Mouse (Mus musculus) heart, embryonic 11.5 days (tissue): ENCODE measurements around the gene Gm37240. TPM values are rescaled to one million over a fixed set of nuclear protein-coding genes. Genes with fewer than 3 reads are reported as not detected.

Experiments used
- ATAC-seq: fragments of 200-750 bp; cut with Nextera tagmentation; replicated peaks from 2 replicates; pipeline ENCODE4 v1.8.0; 2017; ENCODE audit warnings: moderate library complexity; ENCODE audit not compliant: insufficient number of reproducible peaks, low FRiP score, low TSS enrichment
- H3K27ac ChIP-seq: fragments of 300-500 bp; sonication (generic); 2 replicates; pipeline ENCODE4 v1.5.1; 2014; ENCODE audit warnings: mild to moderate bottlenecking, low read depth, low read length
- H3K27me3 ChIP-seq: fragments of 300-500 bp; sonication (generic); 2 replicates; pipeline ENCODE4 v1.6.1; 2014; ENCODE audit warnings: mild to moderate bottlenecking, low read length, mixed read lengths; ENCODE audit not compliant: control insufficient read depth, insufficient read depth
- H3K36me3 ChIP-seq: fragments of 300-500 bp; sonication (generic); 2 replicates; pipeline ENCODE4 v1.6.1; 2014; ENCODE audit warnings: mild to moderate bottlenecking, low read length, moderate library complexity, mixed read lengths; ENCODE audit not compliant: control insufficient read depth, insufficient read depth
- H3K4me1 ChIP-seq: fragments of 300-500 bp; sonication (generic); 2 replicates; pipeline ENCODE4 v1.6.1; 2014; ENCODE audit warnings: low read length; ENCODE audit not compliant: control insufficient read depth, insufficient read depth
- H3K4me2 ChIP-seq: fragments of 300-500 bp; sonication (generic); 2 replicates; pipeline ENCODE4 v1.6.1; 2014; ENCODE audit warnings: mild to moderate bottlenecking, moderate library complexity
- H3K4me3 ChIP-seq: fragments of 300-500 bp; sonication (generic); 2 replicates; pipeline ENCODE4 v1.5.1; 2014; ENCODE audit warnings: low read depth, low read length
- H3K9ac ChIP-seq: fragments of 300-500 bp; sonication (generic); 2 replicates; pipeline ENCODE4 v1.6.1; 2014; ENCODE audit warnings: mild to moderate bottlenecking, low read depth, low read length, moderate library complexity
- H3K9me3 ChIP-seq: fragments of 300-500 bp; sonication (generic); replicated peaks from 2 replicates; pipeline ENCODE4 v1.6.1; 2016; ENCODE audit warnings: low read length; ENCODE audit not compliant: control insufficient read depth
- WGBS: fragments of 180-500 bp; shearing (Covaris S2); extraction: QIAGEN DNeasy Blood & Tissue Kit; methylation state at CpG from one replicate; pipeline ENCODE4 v1.1.7; 2014; ENCODE audit not compliant: insufficient replicate concordance; 5-methylcytosine and 5-hydroxymethylcytosine counted together
- polyA plus RNA-seq: library from polyadenylated mRNA; unstranded; fragments of >200 nt; fragmentation: Nextera tagmentation; extraction: Ambion mirVana; gene quantifications from 2 replicates; pipeline ENCODE4 v1.2.1, GENCODE M21; 2014

The Gm37240 gene
- polyA plus RNA-seq, 1 experiment from 2014 or later: 4.5 TPM

GRCm38 (mm10) chr3:85209887-85210844 lies 677.2 kb downstream of the Gm37240 start:
- no peak overlapping the region for H3K4me3 ChIP-seq
- 66% methylated on average over 17 of the region's 17 CpGs for WGBS
- H3K4me1 ChIP-seq: peaks cover 6% of the 10 kb centered on the region
- no peak overlapping the region for H3K9ac ChIP-seq
- no peaks in the 10 kb centered on the region for H3K9me3 ChIP-seq
- no peaks in the 10 kb centered on the region for H3K27me3 ChIP-seq
- no peak overlapping the region for H3K27ac ChIP-seq
- no peak overlapping the region for H3K4me2 ChIP-seq
- H3K36me3 ChIP-seq: no peaks in the 10 kb centered on the region
- no peak for ATAC-seq

GRCm38 (mm10) chr3:85206475-85206874 lies 680.8 kb downstream of the Gm37240 start:
- H3K27ac ChIP-seq: no peak overlapping the region
- ATAC-seq: no peak
- 63% methylated on average over 7 of the region's 7 CpGs for WGBS
- H3K27me3 ChIP-seq: no peaks in the 10 kb centered on the region
- H3K4me1 ChIP-seq: peaks cover 4% of the 10 kb centered on the region; the same call in 1 of the 2 replicates
- no peaks in the 10 kb centered on the region for H3K36me3 ChIP-seq
- H3K4me3 ChIP-seq: no peak overlapping the region
- no peaks in the 10 kb centered on the region for H3K9me3 ChIP-seq
- H3K4me2 ChIP-seq: no peak overlapping the region
- no peak overlapping the region for H3K9ac ChIP-seq

DNA sequence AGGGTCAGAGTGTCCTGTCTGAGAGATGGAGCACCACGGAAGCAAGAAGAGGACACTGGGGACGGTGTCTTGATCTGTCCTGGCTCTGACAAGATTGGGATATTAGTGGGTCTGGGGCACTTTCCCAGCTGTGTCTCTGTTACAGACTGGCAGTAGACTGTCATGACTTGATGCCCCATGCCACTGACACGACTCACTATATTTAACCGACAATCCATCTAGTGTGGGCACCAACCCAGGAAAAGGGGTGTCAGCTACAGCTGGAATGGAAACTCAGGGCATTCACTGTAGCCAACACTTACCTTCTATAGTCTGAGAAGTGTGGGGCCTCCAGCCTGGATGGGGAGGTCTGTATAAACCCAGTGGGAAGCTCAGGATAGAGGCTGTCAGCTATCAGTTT lies 681.4 kb downstream of the Gm37240 start:
- no peaks in the 10 kb centered on the region for H3K27me3 ChIP-seq
- no peak for ATAC-seq
- H3K27ac ChIP-seq: no peak overlapping the region
- no peak overlapping the region for H3K4me3 ChIP-seq
- no peaks in the 10 kb centered on the region for H3K36me3 ChIP-seq
- peaks cover 4% of the 10 kb centered on the region; the same call in 1 of the 2 replicates for H3K4me1 ChIP-seq
- H3K4me2 ChIP-seq: no peak overlapping the region
- H3K9ac ChIP-seq: no peak overlapping the region
- 77% methylated on average over 4 of the region's 4 CpGs for WGBS
- no peaks in the 10 kb centered on the region for H3K9me3 ChIP-seq

- H3K36me3 ChIP-seq: no peaks in the 10 kb centered on the region
- H3K27ac ChIP-seq: no peak overlapping the region
- no peaks in the 10 kb centered on the region for H3K27me3 ChIP-seq
- peaks cover 4% of the 10 kb centered on the region; the same call in 1 of the 2 replicates for H3K4me1 ChIP-seq
- WGBS: 46% methylated on average over 9 of the region's 9 CpGs
- no peak overlapping the region for H3K4me3 ChIP-seq
- no peak for ATAC-seq
- H3K4me2 ChIP-seq: no peak overlapping the region
- H3K9me3 ChIP-seq: no peaks in the 10 kb centered on the region
- no peak overlapping the region for H3K9ac ChIP-seq
Observed at GRCm38 (mm10) chr3:85203659-85204058, 683.7 kb downstream of the Gm37240 start.

- WGBS: 38% methylated on average over 3 of the region's 3 CpGs
- Histone ChIP-seq H3K4me2 (no peak overlapping the region), H3K4me1 (peaks cover 4% of the 10 kb centered on the region; the same call in 1 of the 2 replicates), H3K36me3 (no peaks in the 10 kb centered on the region), H3K27ac (no peak overlapping the region), H3K9me3 (no peaks in the 10 kb centered on the region), H3K27me3 (no peaks in the 10 kb centered on the region), H3K4me3 (no peak overlapping the region), H3K9ac (no peak overlapping the region)
- no peak for ATAC-seq
Observed at GRCm38 (mm10) chr3:85202726-85203125, 684.6 kb downstream of the Gm37240 start.

GRCm38 (mm10) chr3:85201785-85202184 lies 685.5 kb downstream of the Gm37240 start:
- H3K4me3 ChIP-seq: no peak overlapping the region
- H3K9ac ChIP-seq: no peak overlapping the region
- peaks cover 4% of the 10 kb centered on the region; the same call in 1 of the 2 replicates for H3K4me1 ChIP-seq
- no peaks in the 10 kb centered on the region for H3K9me3 ChIP-seq
- no peaks in the 10 kb centered on the region for H3K27me3 ChIP-seq
- 84% methylated on average over 4 of the region's 4 CpGs for WGBS
- H3K36me3 ChIP-seq: no peaks in the 10 kb centered on the region
- H3K4me2 ChIP-seq: no peak overlapping the region
- ATAC-seq: no peak
- no peak overlapping the region for H3K27ac ChIP-seq

GRCm38 (mm10) chr3:85198496-85198895 lies 688.8 kb downstream of the Gm37240 start:
- H3K36me3 ChIP-seq: no peaks in the 10 kb centered on the region
- H3K27me3 ChIP-seq: no peaks in the 10 kb centered on the region
- no peak overlapping the region for H3K9ac ChIP-seq
- 85% methylated on average over 3 of the region's 3 CpGs for WGBS
- H3K4me1 ChIP-seq: no peaks in the 10 kb centered on the region
- H3K4me3 ChIP-seq: no peak overlapping the region
- no peak for ATAC-seq
- H3K4me2 ChIP-seq: no peak overlapping the region
- H3K27ac ChIP-seq: no peak overlapping the region
- H3K9me3 ChIP-seq: no peaks in the 10 kb centered on the region

- no peaks in the 10 kb centered on the region for H3K9me3 ChIP-seq
- no peak overlapping the region for H3K4me3 ChIP-seq
- no peaks in the 10 kb centered on the region for H3K36me3 ChIP-seq
- H3K4me2 ChIP-seq: no peak overlapping the region
- H3K27ac ChIP-seq: no peak overlapping the region
- no peak overlapping the region for H3K9ac ChIP-seq
- no peaks in the 10 kb centered on the region for H3K4me1 ChIP-seq
- 69% methylated on average over 6 of the region's 6 CpGs for WGBS
- no peak for ATAC-seq
- H3K27me3 ChIP-seq: no peaks in the 10 kb centered on the region
Observed at GRCm38 (mm10) chr3:85197148-85197547, 690.2 kb downstream of the Gm37240 start.
